Comparison of ENCODE assay signal across 20 mouse cellular contexts in genomic region chr12:53294011-53294410, GRCm38 (mm10). TPM values are rescaled to one million over a fixed set of nuclear protein-coding genes. Genes with fewer than 3 reads are reported as not detected.
"Had no signal": no experiment of that assay in that cellular context is flagged by ENCODE, and none has a peak within 500 bp of the region (broad histone marks: within the 10 kb centered on the region; RNA-seq: fewer than 3 reads in every experiment).

No protein-coding gene starts in this region.

- H3K27me3 ChIP-seq: midbrain, embryonic 12.5 days; neural tube, embryonic 12.5 days; neural tube, embryonic 15.5 days had no signal

- H3K27ac ChIP-seq: midbrain, embryonic 10.5 days; midbrain, embryonic 12.5 days; neural tube, embryonic 12.5 days; neural tube, embryonic 15.5 days had no signal

- H3K36me3 ChIP-seq: midbrain, embryonic 12.5 days; neural tube, embryonic 12.5 days; neural tube, embryonic 15.5 days had no signal

- H3K9me3 ChIP-seq: midbrain, embryonic 10.5 days; midbrain, embryonic 12.5 days; neural tube, embryonic 12.5 days; neural tube, embryonic 15.5 days had no signal

- H3K4me2 ChIP-seq: lung, embryonic 14.5 days; midbrain, embryonic 12.5 days; neural tube, embryonic 12.5 days; neural tube, embryonic 15.5 days had no signal

- H3K9ac ChIP-seq: lung, embryonic 14.5 days; midbrain, embryonic 12.5 days; neural tube, embryonic 12.5 days; neural tube, embryonic 15.5 days had no signal

- ATAC-seq: midbrain, embryonic 16.5 days had no signal

- DNase-seq: lung, adult 18-20 months; lung, embryonic 14.5 days; lung, postnatal 10 days; lung, postnatal 4 days; midbrain, embryonic 14.5 days; retina, postnatal 1 day; right cerebral cortex, adult 18-20 months; right cerebral cortex, postnatal 25 days; right cerebral cortex, postnatal 4 days; spleen, adult 18-20 months; thymus, adult 18-20 months; thymus, postnatal 14 days; thymus, postnatal 36 days had no signal

- H3K4me3 ChIP-seq: midbrain, embryonic 10.5 days; midbrain, embryonic 12.5 days; myocyte; neural tube, embryonic 12.5 days; neural tube, embryonic 15.5 days had no signal

RNA-seq across cellular contexts. Expression of gene Npas3, which starts 45.5 kb away (rescaled TPM):
- total RNA-seq: megakaryocyte, adult 5-6 weeks had no signal
